Mouse (Mus musculus) E14TG2a.4 (cell line): ENCODE results near the gene Anapc10.
"Not testable (repeated sequence)": the region's sequence is repeated elsewhere in the genome, so short reads cannot be mapped to it uniquely, and the experiment has no call there.

Experiments
- H3K27me3 ChIP-seq: 2 replicates; pipeline ENCODE4 v1.6.1; 2014; ENCODE audit warnings: low read length, control low read depth; ENCODE audit not compliant: insufficient read depth
- H3K36me3 ChIP-seq: 2 replicates; pipeline ENCODE4 v1.6.1; 2014; ENCODE audit warnings: low read length, control low read depth; ENCODE audit not compliant: insufficient read depth
- H3K4me1 ChIP-seq: replicated peaks from 2 replicates; pipeline ENCODE4 v1.6.1; 2014; ENCODE audit warnings: low read depth, low read length, control low read depth
- H3K4me3 ChIP-seq: replicated peaks from 2 replicates; pipeline ENCODE4 v1.5.1; 2014; ENCODE audit warnings: mild to moderate bottlenecking, low read length
- H3K9me3 ChIP-seq: 2 replicates; pipeline ENCODE4 v1.6.1; 2014; ENCODE audit warnings: low read length, control low read depth
- CTCF ChIP-seq: conservative IDR thresholded peaks from 2 replicates; pipeline ENCODE4 v1.5.1; 2014; ENCODE audit warnings: low read length
- NANOG ChIP-seq: IDR thresholded peaks from 2 replicates; pipeline ENCODE4 v1.6.1; 2014; ENCODE audit warnings: borderline replicate concordance, low read length, mixed read lengths
- POU5F1 ChIP-seq: IDR thresholded peaks from 2 replicates; pipeline ENCODE4 v1.6.1; 2014; ENCODE audit warnings: low read length, borderline replicate concordance

Anapc10 gene

DNA sequence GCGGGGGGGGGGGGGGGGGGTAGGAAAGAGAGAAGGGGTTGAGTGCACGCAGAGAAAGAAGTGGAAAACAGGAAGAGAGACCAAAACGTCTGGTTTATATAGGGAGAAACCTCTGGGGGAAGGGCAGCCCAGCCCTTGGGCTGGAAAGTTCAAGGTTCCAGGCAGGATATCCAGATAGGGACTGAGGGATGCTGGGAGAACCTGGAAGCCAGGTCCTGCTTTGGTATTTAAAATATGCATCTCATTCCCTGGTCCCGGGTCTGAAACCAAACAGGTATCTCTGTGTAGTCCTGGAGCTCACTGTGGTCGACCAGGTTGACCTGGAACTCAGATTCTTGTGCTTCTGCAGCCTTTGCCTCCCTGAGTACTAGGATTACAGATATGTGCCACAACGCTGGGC lies 1.1 kb downstream of the Anapc10 start:
- H3K4me1 ChIP-seq = peaks cover 32% of the 10 kb centered on the region
- H3K9me3 ChIP-seq = no peaks in the 10 kb centered on the region
- H3K27me3 ChIP-seq = no peaks in the 10 kb centered on the region
- TF ChIP-seq CTCF = no peak
- TF ChIP-seq POU5F1 = no peak
- TF ChIP-seq NANOG = no peak
- peak overlapping the region; percentile 94 for H3K4me3 ChIP-seq
- peaks cover 41% of the 10 kb centered on the region for H3K36me3 ChIP-seq

DNA sequence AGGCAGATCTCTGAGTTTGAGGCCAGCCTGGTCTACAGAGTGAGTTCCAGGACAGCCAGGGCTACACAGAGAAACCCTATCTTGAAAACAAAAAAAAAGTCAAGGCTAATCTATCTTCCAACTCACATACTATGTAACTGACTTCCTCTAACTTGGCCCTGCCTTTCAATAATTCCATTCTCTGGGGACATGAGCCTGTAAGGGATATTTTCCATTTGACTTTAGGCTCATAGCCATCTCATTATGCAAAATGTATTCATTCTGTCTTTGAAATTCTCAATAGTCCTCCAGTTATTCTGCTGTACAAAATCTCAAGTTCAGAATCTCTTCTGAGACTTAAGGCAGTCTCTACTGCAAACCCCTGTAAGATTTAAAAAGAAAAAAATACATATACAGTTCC lies 9.9 kb downstream of the Anapc10 start:
- peaks cover 73% of the 10 kb centered on the region for H3K36me3 ChIP-seq

DNA sequence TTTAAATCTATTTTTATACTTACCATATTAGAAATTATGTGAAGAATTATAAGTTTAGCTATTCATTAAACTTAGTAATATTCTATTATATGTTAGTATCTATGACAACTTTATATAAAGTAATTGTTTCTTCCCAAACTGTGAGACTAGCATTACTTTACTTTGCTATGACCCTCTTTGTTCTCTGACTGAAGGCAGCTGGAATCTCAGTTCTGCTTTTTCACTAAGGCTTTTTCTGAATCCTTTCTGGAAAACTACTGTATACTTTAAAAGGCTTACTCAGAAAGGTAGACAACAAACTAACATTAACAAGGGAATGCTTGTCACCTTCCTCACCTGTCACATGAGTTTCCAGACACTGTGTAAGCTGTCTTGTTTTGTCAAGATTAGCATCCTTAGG lies 11.7 kb downstream of the Anapc10 start:
- no peaks in the 10 kb centered on the region for H3K9me3 ChIP-seq
- no peak for TF ChIP-seq CTCF
- no peak for TF ChIP-seq POU5F1
- no peak for TF ChIP-seq NANOG

More for the DNA sequence above, 9.9 kb downstream of the Anapc10 start:
- Histone ChIP-seq H3K4me1 (no peaks in the 10 kb centered on the region; the same call in 1 of the 2 replicates), H3K27me3 (no peaks in the 10 kb centered on the region), H3K4me3 (no peak overlapping the region), H3K9me3 (no peaks in the 10 kb centered on the region)
- TF ChIP-seq NANOG (no peak), POU5F1 (no peak), CTCF (no peak)

DNA sequence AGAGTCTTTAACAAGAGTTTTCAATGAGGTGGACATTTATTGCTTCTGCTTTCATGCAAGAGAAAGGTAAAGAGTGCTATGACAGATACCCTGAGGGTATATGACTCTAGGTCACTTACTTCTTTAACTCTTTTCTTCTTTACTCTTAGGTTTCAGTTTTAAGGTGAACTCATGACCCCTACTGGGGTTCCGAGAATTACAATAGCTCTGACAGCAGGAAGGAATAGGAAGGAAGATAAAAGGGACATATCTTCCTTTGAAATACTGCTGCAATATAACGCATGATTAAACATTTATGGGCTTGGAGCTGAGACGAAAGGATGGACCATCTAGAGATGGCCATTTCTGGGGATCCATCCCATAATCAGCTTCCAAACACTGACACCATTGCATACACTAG lies 13.0 kb downstream of the Anapc10 start:
- Histone ChIP-seq H3K27me3 (no peaks in the 10 kb centered on the region), H3K4me1 (no peaks in the 10 kb centered on the region; the same call in 1 of the 2 replicates), H3K4me3 (no peak overlapping the region), H3K9me3 (no peaks in the 10 kb centered on the region), H3K36me3 (peaks cover 58% of the 10 kb centered on the region)
- TF ChIP-seq CTCF (no peak), NANOG (no peak), POU5F1 (no peak)

More for the DNA sequence above, 11.7 kb downstream of the Anapc10 start:
- Histone ChIP-seq H3K36me3 (peaks cover 59% of the 10 kb centered on the region), H3K4me1 (no peaks in the 10 kb centered on the region; the same call in 1 of the 2 replicates), H3K27me3 (no peaks in the 10 kb centered on the region), H3K4me3 (no peak overlapping the region)

DNA sequence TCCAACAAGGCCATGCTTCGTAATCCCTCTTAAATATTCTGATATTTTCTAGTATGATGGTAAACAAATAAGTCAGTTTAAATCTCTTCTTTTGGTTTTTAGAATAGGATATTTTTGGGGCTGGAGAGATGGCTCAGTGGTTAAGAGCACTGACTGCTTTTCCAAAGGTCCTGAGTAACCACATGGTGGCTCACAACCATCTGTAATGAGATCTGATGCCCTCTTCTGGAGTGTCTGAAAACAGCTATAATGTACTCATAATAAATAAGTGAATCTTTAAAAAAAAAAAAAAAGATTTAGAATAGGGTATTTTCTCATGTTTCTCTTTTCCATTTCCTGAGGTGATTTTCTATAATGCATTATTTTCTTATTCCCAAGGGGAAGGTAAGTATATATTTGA lies 16.3 kb downstream of the Anapc10 start:
- no peaks in the 10 kb centered on the region for H3K27me3 ChIP-seq
- no peaks in the 10 kb centered on the region for H3K9me3 ChIP-seq
- H3K4me1 ChIP-seq = no peaks in the 10 kb centered on the region; the same call in 1 of the 2 replicates
- H3K36me3 ChIP-seq = peaks cover 36% of the 10 kb centered on the region
- no peak overlapping the region for H3K4me3 ChIP-seq
- TF ChIP-seq POU5F1 (no peak), CTCF (no peak), NANOG (no peak)

DNA sequence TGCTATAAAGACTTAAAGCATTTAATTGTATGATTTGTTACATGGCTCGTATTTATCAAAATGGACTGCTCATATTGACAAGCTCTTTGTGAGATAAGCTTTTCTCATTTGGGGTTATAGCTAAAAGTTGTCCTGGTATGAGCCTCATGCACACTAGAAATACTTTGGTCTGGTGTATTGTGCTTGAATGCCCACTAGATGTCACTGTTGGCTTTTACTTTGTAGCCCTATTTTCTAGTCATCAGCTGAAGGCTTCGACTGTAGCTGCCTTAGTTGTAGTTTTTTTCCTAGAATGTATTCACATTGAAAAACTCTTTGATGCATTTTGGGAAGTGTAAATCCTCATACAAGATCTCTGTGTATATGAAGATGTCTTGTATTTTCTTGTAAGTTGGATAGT lies 22.7 kb downstream of the Anapc10 start:
- H3K4me3 ChIP-seq = no peak overlapping the region
- H3K9me3 ChIP-seq = no peaks in the 10 kb centered on the region
- no peaks in the 10 kb centered on the region for H3K4me1 ChIP-seq
- peaks cover 17% of the 10 kb centered on the region for H3K36me3 ChIP-seq
- peak; percentile 63 for TF ChIP-seq CTCF
- TF ChIP-seq POU5F1 = no peak
- TF ChIP-seq NANOG = no peak
- no peaks in the 10 kb centered on the region for H3K27me3 ChIP-seq

DNA sequence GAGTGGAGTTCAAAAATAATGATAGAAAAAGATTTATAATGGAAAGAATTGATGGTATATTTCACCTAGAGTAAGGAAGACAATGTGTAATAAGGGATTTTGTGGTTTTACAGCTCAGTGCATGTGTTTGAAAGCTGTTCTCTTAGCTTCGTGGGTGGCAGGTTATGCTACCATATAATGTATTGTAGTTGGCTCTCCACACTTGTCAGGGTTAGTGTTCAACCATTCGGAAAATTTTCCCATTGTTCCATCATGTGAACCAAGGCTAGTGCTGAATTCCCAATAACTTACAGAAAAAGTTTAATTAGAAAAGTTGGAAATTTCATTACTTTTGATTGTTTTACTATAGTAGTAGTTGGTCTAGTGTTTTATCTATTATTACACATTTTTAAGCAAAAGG lies 36.6 kb downstream of the Anapc10 start:
- H3K9me3 ChIP-seq = no peaks in the 10 kb centered on the region
- peaks cover 9% of the 10 kb centered on the region for H3K36me3 ChIP-seq
- peaks cover 11% of the 10 kb centered on the region; the same call in 1 of the 2 replicates for H3K4me1 ChIP-seq
- no peaks in the 10 kb centered on the region for H3K27me3 ChIP-seq
- TF ChIP-seq NANOG = no peak
- no peak for TF ChIP-seq POU5F1
- TF ChIP-seq CTCF = no peak
- no peak overlapping the region for H3K4me3 ChIP-seq

DNA sequence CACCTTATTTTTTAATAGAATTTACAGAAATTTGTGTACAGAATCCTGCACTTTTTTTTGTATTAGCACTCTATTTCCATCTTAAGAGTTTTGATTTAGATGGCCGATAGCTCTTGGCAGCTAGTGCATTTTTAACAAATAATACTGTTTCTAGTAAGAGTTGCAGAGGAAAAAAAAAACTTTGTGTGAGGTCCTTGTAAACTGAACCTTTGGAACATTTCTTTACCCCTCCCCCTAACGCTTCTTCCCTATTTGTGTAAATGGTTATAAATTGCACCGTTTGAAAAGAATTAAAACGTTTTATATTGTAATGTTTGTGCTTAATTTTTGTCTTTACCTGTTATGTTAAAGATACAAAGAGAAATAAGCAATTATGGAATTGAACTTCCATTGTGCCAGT lies 37.0 kb downstream of the Anapc10 start:
- Histone ChIP-seq H3K9me3 (no peaks in the 10 kb centered on the region), H3K36me3 (peaks cover 10% of the 10 kb centered on the region), H3K4me3 (no peak overlapping the region), H3K27me3 (no peaks in the 10 kb centered on the region), H3K4me1 (peaks cover 11% of the 10 kb centered on the region; the same call in 1 of the 2 replicates)
- TF ChIP-seq POU5F1 (no peak), NANOG (no peak), CTCF (no peak)

DNA sequence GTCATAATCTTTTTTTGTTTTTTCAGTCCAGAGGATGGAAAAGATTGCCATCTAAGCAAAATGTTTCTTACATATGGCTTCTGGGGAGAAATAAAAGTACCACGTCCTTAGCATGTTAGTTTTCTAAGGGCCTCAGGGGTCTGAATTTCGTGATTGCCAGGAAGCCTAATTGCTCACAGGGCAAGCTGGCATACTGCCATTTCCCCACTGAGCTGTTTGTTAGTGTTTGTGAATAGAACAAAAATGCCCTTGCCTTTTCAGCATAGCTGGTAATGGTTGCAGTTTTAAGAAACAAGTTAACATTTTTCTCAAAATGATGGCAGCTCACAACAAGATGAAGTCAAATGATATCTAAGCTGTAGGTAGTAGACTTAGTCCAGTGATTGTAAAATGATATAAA lies 38.7 kb downstream of the Anapc10 start:
- no peaks in the 10 kb centered on the region for H3K9me3 ChIP-seq
- peaks cover 10% of the 10 kb centered on the region for H3K36me3 ChIP-seq
- no peak overlapping the region for H3K4me3 ChIP-seq
- H3K27me3 ChIP-seq = no peaks in the 10 kb centered on the region
- H3K4me1 ChIP-seq = peaks cover 8% of the 10 kb centered on the region; the same call in 1 of the 2 replicates
- TF ChIP-seq POU5F1 (no peak), NANOG (no peak), CTCF (no peak)

DNA sequence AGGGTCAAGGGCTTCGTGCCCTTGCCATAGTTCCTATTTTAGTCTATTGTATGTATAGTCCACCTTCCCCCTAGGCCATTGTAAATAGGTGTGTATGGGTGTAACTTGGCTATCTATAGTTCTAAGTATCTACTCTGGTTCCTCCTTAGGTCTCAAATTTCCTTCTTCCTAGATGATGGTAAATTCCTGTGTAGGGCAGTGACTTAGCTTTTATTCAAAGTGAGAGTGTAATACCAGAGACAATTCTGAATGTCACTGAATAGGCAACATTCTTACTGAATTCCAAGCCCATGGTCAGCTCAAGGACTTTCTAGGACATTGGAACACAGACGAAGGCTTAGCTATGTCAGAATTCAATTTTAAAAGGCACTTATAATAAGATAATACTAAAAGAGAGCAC lies 83.3 kb downstream of the Anapc10 start:
- not testable (repeated sequence) for H3K4me3 ChIP-seq, H3K27me3 ChIP-seq, H3K36me3 ChIP-seq, H3K9me3 ChIP-seq
- peaks cover 39% of the 10 kb centered on the region for H3K4me1 ChIP-seq
